Mouse (Mus musculus) cerebellum, adult 9-11 months (tissue): ENCODE measurements around the gene Caprin1.

ENCODE experiments used
- DNase-seq: peaks from one replicate; pipeline ENCODE4 v3.0.0; 2022

Gene Caprin1

DNA sequence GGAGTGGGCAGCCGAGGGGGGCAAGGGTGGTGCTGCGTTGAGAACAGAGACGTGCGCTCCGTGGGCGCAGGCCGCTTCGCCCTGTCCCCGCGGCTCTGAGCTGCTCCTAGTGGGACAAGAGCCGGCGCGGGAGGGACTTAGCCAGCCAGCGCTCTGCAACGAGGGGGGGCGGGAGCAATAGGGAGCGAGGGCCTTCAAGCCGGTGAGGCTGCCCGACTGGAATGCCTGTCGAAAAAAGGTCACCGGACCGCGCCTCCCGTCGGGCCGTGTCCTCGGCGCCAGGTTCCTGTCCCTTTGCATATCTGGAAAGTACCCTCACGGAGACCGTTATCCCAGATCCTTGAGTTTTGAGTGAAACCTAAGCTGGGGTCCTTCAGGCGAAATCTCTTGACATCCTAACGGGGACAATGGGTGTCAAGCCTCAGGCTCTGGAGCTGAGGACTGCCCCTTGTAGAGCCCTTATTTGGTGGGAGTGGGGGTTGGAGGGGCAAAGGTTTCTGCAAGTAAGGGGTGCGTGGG is at the start of gene Caprin1:
Caprin1 (minus strand) TSS at position 159 of the 519 bp plus-strand sequence.
- peak; percentile 96 for DNase-seq

DNA sequence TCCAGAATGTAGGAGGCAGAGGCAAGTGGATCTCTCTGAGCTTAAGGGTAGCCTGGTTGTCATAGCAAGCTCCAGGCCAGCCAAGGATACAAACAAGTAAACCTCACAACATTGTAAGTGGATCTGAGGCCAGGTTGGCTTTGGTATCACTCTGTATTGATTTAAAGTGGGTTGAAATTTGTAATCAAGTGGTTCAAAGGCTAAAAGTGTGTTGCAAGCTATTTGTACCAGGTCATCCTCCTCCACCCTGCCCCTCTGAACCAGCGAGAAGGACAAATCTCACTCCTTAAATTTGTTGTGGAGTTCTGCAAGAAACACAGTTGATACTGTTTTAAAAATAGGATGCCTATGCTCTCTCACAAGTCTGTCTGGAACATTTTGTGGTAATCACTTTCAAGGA is 49.4 kb upstream of the Caprin1 start:
- no peak for DNase-seq

DNA sequence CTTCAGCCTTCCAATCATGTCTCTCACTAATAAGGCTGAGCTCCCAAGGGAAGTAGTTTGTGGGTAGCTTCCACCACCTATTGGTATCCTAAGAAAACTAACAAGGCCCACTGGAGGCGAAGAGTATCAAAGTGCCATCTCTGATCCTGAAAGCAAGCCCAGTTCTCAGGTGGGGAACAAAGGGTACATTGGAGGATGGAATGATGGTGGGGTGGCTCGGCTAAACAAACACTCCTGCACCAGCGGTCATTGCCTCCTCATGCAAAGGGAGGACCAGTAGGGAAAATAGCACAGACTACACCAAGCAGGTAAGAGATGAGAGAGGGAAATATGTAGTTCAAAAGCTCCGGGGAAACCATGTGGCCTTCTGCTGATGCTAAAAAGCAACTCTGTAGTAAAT is 48.8 kb upstream of the Caprin1 start:
- no peak for DNase-seq

GRCm38 (mm10) chr2:103844016-103844415 is 46.6 kb upstream of the Caprin1 start:
- DNase-seq: no peak

DNA sequence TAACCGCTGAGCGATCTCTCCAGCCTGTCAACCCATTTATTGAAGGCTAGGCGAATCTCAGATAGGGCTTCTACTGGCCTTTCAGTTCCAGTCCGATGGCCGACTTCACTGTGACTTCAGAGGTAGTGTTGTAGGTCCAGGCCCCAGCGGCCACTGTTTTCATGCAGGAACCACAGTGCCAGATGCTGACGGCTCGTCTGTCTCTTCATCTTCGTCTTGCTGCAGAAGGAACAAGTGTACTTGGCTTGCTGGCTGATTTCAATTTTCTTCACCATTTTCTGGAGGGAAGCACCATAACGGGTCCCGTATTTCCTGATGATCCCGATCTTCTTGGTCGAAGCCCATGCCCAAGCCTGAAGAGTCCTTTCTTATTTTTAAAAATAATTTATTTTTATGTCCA is 45.9 kb upstream of the Caprin1 start:
- no peak for DNase-seq

DNA sequence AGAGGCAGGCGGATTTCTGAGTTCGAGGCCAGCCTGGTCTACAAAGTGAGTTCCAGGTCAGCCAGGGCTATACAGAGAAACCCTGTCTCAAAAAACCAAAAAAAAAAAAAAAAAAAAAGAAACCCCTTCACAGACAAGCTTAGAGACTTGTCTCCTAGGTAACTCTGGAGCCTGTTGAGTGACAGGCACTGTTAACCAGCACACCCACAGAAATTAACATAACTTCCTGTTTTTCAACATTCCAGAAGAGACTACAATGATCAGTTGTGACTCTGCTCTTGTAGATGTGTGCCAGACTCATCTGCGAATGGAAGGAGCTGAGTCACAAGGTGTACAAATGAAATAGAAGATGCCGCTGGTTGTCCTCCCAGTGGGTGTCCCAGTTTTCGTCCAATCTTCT is 44.9 kb upstream of the Caprin1 start:
- DNase-seq: no peak

GRCm38 (mm10) chr2:103838483-103838882 is 41.0 kb upstream of the Caprin1 start:
- no peak for DNase-seq

DNA sequence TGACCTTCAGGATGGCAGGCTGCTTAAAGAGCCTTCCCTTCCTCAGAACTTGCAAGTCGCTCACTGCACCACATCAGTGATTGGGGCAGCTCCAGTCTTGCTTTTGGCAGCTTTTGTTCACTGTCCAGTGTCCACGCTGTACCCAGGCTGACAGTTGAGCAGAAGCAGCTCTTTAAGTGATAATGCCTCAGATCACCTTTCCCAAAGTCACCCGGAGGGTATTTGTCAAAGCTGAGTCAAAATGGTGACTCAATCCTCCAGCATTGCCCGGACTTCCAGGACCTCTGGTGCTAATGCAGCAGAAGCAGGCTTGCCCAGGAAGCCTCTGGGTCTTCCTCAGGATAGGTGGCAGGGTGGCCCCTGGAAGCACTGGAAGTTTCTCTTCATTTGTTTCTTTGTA is 39.7 kb upstream of the Caprin1 start:
- no peak for DNase-seq

DNA sequence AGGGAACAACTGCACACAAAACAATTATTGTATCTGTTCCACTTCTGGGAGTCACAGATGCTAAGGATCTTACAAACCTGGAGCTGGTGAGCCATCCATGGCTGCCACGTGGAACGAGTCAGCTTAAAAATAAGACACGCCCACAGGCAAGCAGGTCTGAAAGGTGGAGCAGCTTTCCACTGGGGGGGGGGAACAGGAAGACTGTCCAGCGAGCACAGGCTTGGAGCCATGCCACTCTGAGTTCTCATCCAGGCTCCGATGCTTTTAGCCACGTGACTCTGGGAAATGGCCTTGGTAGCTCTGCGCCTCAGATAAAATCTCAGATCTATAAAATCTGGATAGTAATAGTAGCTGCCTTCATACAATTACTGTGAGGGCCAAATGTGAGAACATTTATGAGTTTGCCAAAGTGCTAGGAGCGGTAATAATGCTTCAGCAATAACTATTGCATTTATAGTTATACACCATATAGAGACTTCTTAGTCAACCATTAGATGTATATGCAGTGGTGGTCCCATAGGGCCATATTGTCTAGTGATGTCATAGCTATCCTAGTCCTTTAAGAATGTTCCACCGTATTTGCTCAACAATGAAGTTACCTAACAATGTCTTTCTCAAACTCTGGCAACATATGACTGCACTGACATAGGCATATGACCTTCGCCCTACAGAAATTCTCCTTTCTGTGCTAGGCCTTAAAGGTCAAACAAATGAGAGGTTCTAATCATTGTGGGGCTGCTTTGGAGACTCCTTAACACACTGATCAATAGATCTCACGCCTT is 38.4 kb upstream of the Caprin1 start:
- DNase-seq: no peak

DNA sequence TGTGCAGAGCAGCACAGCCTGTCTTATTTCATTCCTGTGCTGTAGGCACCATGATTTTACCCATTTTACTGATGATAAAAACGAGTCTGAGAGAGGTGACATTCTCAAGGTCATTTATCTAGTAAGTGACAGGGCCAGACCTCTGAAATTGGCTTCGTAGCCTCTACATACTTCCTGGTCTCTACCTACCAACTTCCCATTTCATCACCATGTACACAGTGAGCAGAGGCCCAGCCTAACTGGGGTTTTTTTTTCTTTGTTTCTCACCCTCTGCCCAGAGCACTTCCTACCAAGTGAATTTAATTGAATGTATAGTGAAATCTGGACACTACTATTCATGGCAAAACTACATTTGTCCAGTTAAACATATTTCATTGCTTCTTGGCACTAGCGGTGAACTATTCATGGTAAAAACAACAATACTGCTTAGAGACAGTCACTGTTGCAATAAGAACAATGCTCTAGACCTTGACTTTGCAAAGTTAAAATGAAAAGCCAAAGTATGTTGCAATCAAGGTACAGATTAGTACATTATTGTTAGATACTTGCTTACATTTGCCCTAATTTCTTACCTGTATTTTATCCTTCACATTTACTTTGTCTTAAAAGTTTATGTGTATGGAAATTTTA is 36.5 kb upstream of the Caprin1 start:
- no peak for DNase-seq

DNA sequence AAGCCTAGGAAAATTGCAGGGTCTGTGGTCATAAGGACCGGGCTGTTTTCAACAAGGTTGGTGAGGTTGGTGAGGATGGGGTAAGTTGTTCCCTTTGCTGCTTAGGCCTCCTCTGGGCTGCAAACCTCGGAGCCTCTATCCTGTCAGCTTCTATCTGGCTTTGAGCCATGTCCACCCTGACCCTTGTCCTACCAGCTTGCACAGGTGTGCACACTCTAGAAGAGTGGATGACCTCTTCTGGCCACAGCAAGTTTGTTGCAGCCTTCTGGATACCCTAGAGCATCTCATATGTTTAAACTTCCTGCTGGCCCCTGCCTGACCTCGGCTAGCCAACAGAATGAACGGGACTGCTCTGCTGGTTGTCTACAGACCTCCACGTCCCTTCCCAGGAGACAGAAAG is 35.5 kb upstream of the Caprin1 start:
- no peak for DNase-seq

DNA sequence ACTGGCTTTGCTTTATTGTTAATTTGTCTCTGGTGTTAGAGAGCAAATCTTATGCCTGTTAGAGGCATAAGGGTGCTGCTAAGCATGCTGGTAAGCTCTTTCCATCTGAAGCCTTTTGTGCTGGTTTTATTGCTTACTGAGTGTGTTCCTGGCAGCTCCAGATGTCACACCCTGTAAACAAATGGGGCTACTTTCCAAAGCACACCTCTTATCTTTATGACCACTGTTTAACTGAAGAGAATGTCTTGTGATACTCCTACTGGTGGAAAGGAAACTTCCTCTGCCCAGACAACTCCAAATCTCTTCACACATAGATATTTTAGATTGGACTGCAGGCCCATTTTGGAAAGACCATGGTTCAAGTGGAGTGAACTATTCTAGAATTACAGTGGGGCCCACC is 31.5 kb upstream of the Caprin1 start:
- DNase-seq: no peak

- no peak for DNase-seq
Observed at GRCm38 (mm10) chr2:103824916-103825315, 27.5 kb upstream of the Caprin1 start.

- DNase-seq: no peak
Observed at GRCm38 (mm10) chr2:103822560-103822959, 25.1 kb upstream of the Caprin1 start.

GRCm38 (mm10) chr2:103817145-103817895 is 19.9 kb upstream of the Caprin1 start:
- no peak for DNase-seq

DNA sequence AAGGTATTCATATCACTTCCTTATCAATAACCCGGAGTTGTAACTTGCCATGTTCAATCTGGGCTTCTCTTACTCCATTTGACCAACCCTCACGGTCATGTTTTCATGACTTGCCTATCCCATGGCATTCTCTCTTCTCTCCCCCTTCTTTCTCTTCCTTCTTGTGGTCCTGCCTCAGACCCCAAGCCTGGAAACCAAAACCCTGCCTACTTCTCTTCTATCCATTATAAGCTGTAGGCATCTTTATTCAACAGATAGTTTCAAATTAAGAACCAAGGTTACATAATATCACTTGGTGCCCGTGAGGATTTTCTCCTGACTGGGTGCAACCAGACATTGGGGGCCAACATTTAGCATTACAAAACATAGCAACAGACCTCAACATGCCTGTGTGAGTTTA is 18.5 kb upstream of the Caprin1 start:
- DNase-seq: no peak

DNA sequence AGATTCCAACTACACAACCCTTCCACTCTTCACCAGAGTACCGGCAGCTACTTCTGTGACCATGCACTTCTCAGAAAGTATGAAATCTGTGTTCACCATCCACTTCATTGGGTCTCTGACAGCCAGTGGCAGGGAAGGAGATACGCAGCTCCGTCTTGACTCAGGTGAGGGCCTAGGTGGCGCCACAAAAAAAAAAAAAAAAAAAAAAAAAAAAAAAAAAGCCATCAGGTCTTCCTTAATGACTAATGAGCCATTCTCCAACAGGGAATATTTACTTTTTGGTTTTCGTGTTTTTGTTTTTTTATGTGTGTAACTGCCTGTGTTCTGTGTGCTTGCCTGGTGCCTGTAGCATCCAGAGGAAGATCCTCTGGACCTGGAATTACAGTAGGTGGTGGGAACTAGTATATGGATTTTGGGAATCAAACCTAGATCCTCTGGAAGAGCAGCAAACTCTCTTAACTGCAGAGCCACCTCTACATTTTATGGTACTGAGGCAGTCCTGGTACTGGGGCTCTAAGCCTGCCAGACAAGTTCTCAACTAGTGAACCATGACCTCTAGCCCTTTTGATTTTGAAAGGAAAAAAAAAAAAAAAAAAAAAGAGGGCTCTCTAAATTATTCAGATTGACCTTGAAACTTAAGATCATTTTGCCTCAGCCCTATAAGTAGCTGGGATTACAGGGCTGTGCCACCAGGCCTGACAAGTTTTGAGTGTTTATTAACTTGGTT is 14.2 kb upstream of the Caprin1 start:
- no peak for DNase-seq

DNA sequence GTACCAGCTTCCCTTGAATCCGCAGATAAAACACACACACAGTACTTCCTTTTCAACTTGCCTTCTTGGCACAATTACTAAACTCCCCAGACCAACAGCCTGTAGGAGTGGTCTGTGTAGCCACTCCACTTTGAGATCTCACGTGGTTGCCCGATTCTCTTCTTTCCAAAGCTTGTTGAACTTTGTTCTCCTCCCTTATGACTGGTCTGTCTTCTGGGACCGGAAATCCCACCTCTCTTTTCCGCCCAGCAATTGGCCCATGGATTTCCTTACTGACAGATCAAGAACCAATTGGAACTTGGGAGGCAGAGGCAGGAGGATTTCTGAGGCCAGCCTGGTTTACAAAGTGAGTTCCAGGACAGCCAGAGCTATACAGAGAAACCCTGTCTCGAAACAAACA is 13.0 kb upstream of the Caprin1 start:
- no peak for DNase-seq

- DNase-seq: no peak
Observed at GRCm38 (mm10) chr2:103808466-103808865, 11.0 kb upstream of the Caprin1 start.

DNA sequence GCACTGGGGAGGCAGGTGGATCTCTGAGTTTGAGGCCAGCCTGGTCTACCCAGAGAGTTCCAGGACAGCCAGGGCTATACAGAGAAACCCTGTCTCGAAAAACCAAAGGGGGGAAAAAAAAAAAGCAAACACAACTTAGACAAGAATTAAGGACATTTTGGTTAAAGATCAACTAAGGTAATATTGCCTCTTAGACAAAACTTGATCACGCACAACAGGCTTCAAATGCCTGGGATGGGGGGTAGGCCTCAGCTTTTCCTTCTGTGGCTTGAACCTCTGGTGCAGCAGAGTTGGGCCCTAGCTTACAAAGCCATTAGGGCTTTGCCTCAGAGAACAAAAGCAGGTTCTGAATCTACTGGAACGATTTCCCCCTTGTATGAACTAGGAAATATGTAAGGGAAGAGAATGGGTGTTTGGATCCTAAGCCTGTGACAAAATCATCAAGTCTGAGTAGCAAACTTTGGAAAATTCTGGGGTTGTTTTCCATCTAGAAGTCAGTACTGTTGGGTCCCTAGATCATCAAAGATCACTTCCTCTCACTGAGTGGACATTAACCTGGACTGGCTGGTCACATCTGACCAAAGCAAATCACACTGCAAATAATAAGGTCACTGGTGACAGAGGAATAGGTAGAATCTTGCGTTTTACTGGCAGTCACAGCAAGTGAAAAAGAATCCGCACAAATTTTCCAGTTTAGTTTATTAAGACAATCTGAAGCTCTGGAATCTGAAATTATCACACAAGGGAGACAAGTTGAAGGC is 6.5 kb upstream of the Caprin1 start:
- DNase-seq: no peak

GRCm38 (mm10) chr2:103802422-103802821 is 5.0 kb upstream of the Caprin1 start:
- DNase-seq: no peak

DNA sequence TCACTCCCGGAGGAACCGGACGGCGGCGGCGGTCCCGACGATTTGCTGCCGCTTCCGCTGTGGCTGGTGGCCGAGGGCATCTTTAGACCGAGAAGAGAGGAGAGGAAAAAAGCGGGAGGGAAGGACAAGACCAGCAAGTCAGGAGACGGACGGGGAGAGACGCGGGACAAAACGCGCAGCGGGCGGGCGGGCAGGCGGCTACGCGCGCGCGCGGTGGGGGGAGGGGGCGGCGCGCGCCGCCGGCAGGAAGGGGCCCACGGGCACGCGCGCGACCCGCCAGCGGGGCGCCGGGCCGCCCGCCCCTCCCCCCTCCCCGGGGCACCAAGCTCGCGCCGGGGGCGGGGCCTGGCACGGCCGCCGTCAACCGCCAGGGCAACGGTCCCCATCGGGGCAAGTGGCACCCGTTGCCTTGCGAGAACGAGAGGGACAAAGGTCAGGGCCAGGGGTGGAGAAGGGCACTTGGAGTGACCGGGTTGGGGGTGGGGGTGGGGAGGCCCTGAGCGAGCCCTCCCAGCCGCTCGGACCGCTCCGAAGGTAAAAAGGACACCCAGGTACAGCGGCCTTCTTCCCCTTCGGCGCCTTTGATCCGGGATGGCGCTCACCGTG is 485 bp downstream of the Caprin1 start:
- no peak for DNase-seq
